Mouse (Mus musculus): ENCODE data around the gene Prpf31.
"Not testable (repeated sequence)": the region's sequence is repeated elsewhere in the genome, so short reads cannot be mapped to it uniquely, and the experiment has no call there.

Gene Prpf31

GRCm38 (mm10) chr7:3629543-3630477, at the start of gene Prpf31, which contains the start of gene Tfpt:
Gene Prpf31 (plus strand): TSS chr7:3629985.
Gene Tfpt (minus strand): TSS chr7:3629929.
- peak; percentile 96 for DNase-seq (ENCODE audit: low read depth)

GRCm38 (mm10) chr7:3580029-3580428, 49.8 kb upstream of the Prpf31 start:
- DNase-seq (ENCODE audit: low read depth), result no peak

- no peak for DNase-seq (ENCODE audit: low read depth)
Measured at GRCm38 (mm10) chr7:3585763-3586162, 44.0 kb upstream of the Prpf31 start.

DNA sequence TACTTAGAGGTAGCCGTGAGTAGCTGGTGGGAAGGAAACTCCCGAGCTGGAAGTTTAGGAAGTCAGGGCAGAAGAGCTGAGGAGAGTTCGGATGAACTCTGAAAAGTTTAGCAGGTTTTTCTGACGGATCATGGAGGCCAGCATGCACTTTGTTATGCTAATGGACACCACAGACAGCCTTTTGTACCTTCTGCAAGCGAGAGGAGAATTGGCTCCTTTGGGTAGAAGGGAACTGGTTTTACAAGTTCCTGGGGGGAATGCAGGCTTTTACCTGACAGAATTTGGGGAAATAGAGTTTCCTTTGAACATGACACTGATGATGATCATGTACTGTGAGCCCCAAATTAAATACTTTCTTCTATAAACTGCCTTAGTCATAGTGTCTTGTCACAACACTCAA, 43.5 kb upstream of the Prpf31 start:
- no peak for DNase-seq (ENCODE audit: low read depth)

DNA sequence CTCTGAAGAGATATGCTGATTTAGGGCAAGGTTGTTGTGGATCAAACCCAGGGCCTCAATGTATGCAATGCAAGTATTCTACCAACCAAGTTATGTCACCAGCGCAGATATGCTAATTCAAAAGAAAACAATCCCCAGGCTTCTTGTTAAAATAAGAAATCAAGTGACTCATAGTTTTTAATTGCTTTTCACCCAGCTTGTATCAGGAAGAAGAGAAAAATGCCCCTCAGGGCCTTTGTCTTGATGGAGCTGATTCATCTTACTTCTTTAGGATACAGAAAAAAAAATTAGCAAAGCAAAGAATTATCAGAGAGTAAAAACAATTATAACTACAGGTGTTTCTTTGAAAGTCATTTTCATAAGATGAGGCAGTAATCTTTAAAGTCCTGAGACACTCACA, 42.5 kb upstream of the Prpf31 start:
- no peak for DNase-seq (ENCODE audit: low read depth)

- no peak for DNase-seq (ENCODE audit: low read depth)
Measured at GRCm38 (mm10) chr7:3590550-3590949, 39.2 kb upstream of the Prpf31 start.

GRCm38 (mm10) chr7:3591534-3591933, 38.3 kb upstream of the Prpf31 start:
- DNase-seq (ENCODE audit: low read depth), result peak; percentile 28

DNA sequence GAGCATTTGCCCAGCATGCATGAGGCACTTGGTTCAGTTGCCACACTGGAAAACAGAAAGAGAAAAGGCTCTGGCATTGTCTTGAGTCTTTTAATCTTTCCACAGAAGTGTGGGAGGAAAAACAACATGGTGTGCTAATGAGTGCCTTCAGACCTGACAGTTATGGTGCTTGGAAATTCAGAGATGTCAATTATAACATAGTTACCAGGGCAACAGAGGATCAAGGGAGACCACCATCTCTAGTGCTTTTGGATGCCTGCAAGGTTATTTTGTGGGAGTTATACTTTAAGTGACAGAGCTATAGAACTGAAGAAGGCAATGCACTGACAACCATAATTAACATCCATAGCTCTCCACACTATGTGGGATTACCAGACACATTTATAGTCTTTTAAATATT, 35.9 kb upstream of the Prpf31 start:
- DNase-seq (ENCODE audit: low read depth), result no peak

DNA sequence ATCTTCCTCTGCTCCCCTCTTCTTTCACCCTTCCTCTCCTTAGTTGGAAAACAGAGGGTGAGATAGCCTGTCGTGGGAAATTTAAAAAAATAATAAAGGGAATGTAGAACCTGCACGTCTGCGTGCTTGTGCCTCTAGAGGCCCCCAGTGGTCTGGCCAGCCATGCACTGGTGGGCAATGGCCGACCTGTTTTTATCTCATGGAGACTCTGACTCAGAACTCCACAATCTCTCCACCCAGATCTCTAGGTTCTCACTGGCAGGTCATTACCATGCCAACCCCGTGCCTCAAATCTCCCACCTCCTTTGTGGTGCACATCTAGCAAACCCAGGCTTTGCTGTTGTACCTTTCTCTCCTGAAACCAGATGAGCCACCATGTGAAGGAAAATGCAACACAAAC, 35.1 kb upstream of the Prpf31 start:
- no peak for DNase-seq (ENCODE audit: low read depth)

DNA sequence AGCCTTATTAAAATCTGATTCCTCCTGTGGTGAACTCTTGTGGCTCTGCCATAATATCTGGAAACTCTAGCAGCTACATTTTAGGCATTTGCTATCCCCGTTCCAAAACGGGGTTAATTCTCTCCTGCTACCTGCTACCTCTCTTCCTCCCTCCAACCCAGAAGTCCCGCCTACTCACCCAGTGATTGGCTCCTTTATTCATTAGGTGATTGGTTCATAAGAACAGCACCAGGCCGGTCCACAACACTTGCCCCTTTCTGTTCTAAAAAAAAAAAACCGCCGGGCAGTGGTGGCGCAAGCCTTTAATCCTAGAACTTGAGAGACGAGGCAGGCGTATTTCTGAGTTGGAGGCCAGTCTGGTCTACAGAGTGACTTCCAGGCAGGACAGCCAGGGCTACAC, 34.6 kb upstream of the Prpf31 start:
- peak; percentile 73 for DNase-seq (ENCODE audit: low read depth)

GRCm38 (mm10) chr7:3597755-3598154, 32.0 kb upstream of the Prpf31 start:
- not testable (repeated sequence) for DNase-seq (ENCODE audit: low read depth)

DNA sequence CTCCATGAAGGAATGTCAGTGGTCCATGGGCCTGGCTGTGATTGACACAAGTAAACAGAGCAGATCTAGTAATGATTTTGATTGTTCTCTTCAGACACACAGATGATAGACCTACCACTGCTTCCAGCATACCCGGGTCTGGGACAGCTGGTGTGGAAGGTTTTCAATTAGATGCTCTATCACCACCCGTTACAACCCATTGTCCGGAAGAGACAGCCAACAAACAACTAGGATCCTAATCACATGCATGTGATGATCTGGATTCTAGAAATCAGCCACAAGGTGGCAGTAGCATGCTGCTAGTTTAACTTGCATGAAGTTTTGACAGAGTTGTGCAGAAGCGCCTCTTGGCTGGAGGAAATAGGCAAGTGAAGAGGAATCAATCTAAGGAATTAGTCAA, 28.7 kb upstream of the Prpf31 start:
- peak; percentile 89 for DNase-seq (ENCODE audit: low read depth)

GRCm38 (mm10) chr7:3606798-3607197, 23.0 kb upstream of the Prpf31 start:
- DNase-seq (ENCODE audit: low read depth), result peak; percentile 61

- DNase-seq (ENCODE audit: low read depth), result no peak
Measured at GRCm38 (mm10) chr7:3607391-3607790, 22.4 kb upstream of the Prpf31 start.

- no peak for DNase-seq (ENCODE audit: low read depth)
Measured at GRCm38 (mm10) chr7:3608668-3609067, 21.1 kb upstream of the Prpf31 start.

DNA sequence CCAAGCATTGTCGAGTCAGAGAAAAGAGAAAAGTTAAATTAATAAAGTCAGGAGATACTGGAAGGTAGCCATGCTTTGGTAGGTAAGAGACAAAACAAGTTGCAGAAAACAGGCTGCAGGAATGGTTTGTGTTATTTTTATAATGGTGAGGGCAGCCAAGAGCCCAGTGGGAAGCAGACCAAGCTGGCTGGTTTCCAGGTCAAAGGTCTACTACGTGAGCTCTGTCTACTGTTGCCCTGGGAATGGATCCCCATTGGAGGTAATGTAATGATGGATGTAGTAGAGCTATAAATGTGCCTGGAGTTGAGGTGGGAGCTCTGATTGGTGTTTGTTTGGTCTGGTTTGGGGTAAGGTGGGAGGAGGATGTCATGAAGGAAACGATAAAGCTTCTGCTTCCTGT, 20.7 kb upstream of the Prpf31 start:
- DNase-seq (ENCODE audit: low read depth), result no peak

DNA sequence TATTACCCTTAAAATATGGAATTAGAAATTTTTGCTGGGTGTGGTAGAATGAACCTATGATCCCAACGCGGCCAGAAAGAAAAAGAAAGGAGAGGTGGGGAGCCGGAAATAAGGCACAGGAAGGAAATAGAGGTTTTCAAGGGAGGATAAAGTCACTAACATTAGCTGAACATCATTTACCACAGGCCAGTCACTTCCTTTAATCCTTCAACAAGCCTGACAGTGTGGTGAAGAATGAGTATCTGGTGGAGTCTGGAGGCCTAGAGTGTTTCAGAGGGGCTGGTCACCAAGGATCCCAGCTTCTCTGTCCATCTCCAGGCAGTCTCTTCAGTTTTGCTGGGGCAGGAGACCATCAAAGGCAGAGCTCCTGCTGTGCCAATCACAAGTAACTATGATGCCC, 19.3 kb upstream of the Prpf31 start:
- DNase-seq (ENCODE audit: low read depth), result no peak

DNA sequence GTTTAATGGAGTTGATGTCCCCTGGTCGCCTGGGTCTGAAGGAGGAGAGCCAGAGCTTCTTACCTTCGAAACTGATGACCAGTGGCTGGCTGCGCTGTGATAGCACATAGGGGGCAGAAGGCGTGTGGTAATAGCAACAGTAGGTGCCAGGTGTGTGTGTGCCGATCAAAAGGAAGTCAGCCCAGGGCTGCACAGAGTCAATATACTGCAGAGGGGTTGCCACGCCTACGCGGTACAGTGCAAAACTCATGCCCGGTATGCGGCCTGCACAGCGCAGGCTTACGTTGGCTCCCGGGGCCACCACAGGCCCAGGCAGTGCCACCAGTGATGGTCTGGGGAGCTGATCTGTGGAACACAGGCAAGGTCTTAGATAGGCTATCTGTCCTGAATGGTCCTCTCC, 18.8 kb upstream of the Prpf31 start:
- no peak for DNase-seq (ENCODE audit: low read depth)

DNA sequence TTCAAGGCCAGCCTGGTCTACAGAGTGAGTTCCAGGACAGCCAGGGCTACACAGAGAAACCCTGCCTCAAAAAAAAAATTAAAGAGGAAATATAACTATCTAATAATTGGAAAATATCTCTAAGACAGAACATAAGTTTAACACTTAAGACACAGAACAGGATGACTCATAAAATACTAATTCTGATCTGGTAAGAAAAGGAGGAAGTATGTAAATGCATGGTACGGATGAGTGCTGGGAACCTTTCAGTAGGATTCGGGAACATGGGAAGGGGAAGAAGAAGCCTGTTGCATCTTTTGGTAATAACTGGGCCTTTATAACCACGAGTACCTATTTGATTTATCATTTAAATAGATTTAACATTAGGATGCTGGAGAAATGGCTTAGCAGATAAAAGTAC, 15.8 kb upstream of the Prpf31 start:
- no peak for DNase-seq (ENCODE audit: low read depth)

DNA sequence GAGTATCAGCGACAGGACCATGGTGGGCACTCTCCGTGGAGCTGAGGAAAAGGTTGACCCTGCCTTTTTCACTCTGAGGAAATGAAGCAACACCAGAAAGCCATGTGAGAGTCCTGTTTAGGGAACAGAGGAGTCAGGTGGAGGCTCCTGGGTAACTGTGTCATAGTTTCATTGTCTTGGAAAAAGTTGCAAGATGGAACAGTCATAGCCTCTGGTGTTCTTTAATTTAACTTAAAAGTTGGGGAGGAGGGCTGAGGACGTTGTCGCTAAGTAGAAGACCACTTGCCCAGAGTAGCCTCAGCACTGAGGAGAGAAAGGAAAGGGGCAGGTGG, 13.8 kb upstream of the Prpf31 start, which contains the start of gene Oscar:
Gene Oscar (minus strand): TSS at position 101 of the 332 bp plus-strand sequence.
- no peak for DNase-seq (ENCODE audit: low read depth)

GRCm38 (mm10) chr7:3616389-3617241, 13.2 kb upstream of the Prpf31 start:
- DNase-seq (ENCODE audit: low read depth), result no peak

DNA sequence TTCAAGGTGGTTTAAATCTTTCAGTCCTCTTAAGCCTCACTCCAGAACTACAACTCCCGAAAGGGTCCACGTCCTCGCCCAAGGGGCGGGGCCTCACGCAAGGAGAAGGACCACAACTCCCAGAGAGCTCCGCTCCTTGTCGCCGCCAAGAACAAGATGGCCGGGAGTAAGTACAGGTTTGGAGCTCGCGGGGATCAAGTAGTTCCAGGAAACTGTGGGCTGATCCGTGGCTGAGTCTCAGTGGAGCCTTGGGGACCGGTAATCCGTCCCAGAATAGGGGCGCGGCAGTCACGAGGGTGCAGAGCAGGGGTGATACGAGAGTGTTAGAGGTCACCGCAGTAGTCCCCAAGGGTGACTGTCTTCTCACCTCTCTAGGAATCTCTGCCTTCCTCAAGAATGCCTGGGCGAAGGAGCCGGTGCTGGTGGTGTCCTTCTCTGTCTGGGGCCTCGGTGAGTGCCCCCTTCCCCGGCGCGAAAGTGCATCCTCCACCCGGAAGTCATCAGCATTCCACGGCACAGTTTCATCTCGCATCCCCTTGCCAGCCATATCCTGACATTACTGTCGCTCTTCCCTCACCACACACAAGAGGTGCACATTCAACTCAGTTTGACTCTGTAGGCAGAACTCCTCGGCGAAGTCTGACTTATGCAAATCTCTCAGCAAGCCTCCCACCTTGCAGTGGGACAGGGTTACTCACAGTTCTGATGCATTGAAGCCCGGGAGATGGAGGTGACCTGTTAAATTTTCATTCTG, 12.4 kb upstream of the Prpf31 start, which contains the start of gene Ndufa3:
Gene Ndufa3 (plus strand): TSS at position 132 of the 754 bp plus-strand sequence.
- DNase-seq (ENCODE audit: low read depth), result peak; percentile 95
